Mouse (Mus musculus) heart, adult 2 months (tissue): ENCODE results near the gene Rora.

Source experiments
- CTCF ChIP-seq: fragments of 200-600 bp; IDR thresholded peaks from 2 replicates; pipeline ENCODE4 v1.8.1; 2022; ENCODE audit warnings: antibody characterized with exemption, mild to moderate bottlenecking, moderate library complexity
- EP300 ChIP-seq: fragments of 200-500 bp; IDR thresholded peaks from 2 replicates; pipeline ENCODE4 v1.6.1; 2011; ENCODE audit warnings: low read depth, low read length, control low read depth; ENCODE audit not compliant: insufficient read depth
- POLR2A ChIP-seq: fragments of 200-500 bp; IDR thresholded peaks from 2 replicates; pipeline ENCODE4 v1.6.1; 2011; ENCODE audit warnings: mild to moderate bottlenecking, low read depth, low read length, control low read depth; ENCODE audit not compliant: insufficient read depth

DNA sequence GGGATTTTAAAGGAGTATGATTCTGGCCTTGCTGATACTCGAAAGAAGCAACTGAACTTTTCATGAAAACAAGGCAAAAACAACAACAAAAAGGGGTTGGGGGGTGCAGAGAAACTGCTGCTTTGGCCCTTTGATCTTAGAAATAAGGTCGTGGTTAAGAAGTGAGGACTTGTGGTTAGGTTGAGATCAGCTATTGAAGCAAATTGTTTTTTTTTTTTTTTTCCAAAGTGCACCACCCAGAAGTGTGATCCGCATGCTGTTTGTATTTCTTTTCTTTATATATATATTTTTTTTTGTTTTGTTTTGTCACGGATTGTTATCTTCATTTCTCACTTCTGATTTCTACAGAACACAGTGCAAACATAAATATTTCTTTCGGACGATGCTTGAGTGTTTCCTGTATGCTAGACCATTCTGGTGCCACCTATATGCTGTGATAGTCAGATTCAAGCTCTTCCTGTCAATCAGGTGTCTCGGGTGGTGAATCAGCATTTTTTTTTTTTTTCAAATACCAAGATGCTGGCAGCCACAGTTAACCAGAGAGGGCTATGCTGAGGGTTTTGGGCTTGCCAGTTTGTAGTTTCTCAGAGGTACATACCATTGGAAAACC, 644.3 kb downstream of the Rora start:
- TF ChIP-seq EP300 (no peak), POLR2A (no peak), CTCF (no peak)
